Mouse (Mus musculus) small intestine, adult 2 months (tissue): ENCODE results near the gene Ubtf.

ENCODE experiments used
- CTCF ChIP-seq: fragments of 200-500 bp; IDR thresholded peaks from 2 replicates; pipeline ENCODE4 v1.5.1; 2012; ENCODE audit warnings: low read depth, mild to moderate bottlenecking, control low read depth, inconsistent platforms, low read length, moderate library complexity, mixed read lengths; ENCODE audit not compliant: insufficient replicate concordance, insufficient read length; ENCODE audit errors: extremely low read depth
- POLR2A ChIP-seq: fragments of 200-500 bp; IDR thresholded peaks from 2 replicates; pipeline ENCODE4 v1.6.1; 2012; ENCODE audit warnings: low read depth, mild to moderate bottlenecking, control low read depth, inconsistent platforms, low read length, moderate library complexity

GRCm38 (mm10) chr11:102317298-102317900 is 2.1 kb downstream of the Ubtf start:
- TF ChIP-seq CTCF (peak; percentile 18; the same call in 1 of the 2 replicates), POLR2A (no peak)
